Mouse (Mus musculus) intestine, postnatal 0 days (tissue): ENCODE results near the gene Ctdnep1. TPM values are rescaled to one million over a fixed set of nuclear protein-coding genes. Genes with fewer than 3 reads are reported as not detected.
"Not testable (repeated sequence)": the region's sequence is repeated elsewhere in the genome, so short reads cannot be mapped to it uniquely, and the experiment has no call there.

ENCODE experiments used
- ATAC-seq: fragments of 200-750 bp; cut with Nextera tagmentation; 2 replicates; pipeline ENCODE4 v1.8.0; 2017; ENCODE audit warnings: mild to moderate bottlenecking, moderate TSS enrichment, moderate library complexity
- H3K27ac ChIP-seq: fragments of 300-500 bp; sonication (generic); 2 replicates; pipeline ENCODE4 v1.5.1; 2014; ENCODE audit warnings: mild to moderate bottlenecking, low read depth, low read length, moderate library complexity
- H3K27me3 ChIP-seq: fragments of 300-500 bp; sonication (generic); replicated peaks from 2 replicates; pipeline ENCODE4 v1.6.1; 2014; ENCODE audit warnings: low read length, mixed read lengths; ENCODE audit not compliant: control insufficient read depth, insufficient read depth
- H3K36me3 ChIP-seq: fragments of 300-500 bp; sonication (generic); 2 replicates; pipeline ENCODE4 v1.6.1; 2014; ENCODE audit warnings: mild to moderate bottlenecking, moderate library complexity; ENCODE audit not compliant: control insufficient read depth, insufficient read depth
- H3K4me1 ChIP-seq: fragments of 300-500 bp; sonication (generic); replicated peaks from 2 replicates; pipeline ENCODE4 v1.6.1; 2014; ENCODE audit warnings: antibody characterized with exemption, low read length, mixed read lengths; ENCODE audit not compliant: control insufficient read depth, insufficient read depth
- H3K4me2 ChIP-seq: fragments of 300-500 bp; sonication (generic); replicated peaks from 2 replicates; pipeline ENCODE4 v1.6.1; 2014; ENCODE audit warnings: low read depth, mild to moderate bottlenecking, moderate library complexity
- H3K4me3 ChIP-seq: fragments of 300-500 bp; sonication (generic); 2 replicates; pipeline ENCODE4 v1.5.1; 2014; ENCODE audit warnings: low read depth, low read length
- H3K9ac ChIP-seq: fragments of 300-500 bp; sonication (generic); 2 replicates; pipeline ENCODE4 v1.6.1; 2014; ENCODE audit warnings: mild to moderate bottlenecking, low read depth, low read length
- H3K9me3 ChIP-seq: fragments of 300-500 bp; sonication (generic); 2 replicates; pipeline ENCODE4 v1.6.1; 2016; ENCODE audit warnings: mixed run types; ENCODE audit not compliant: control insufficient read depth
- CTCF ChIP-seq: sonication (generic); IDR thresholded peaks from 2 replicates; pipeline ENCODE4 v1.5.1; 2016; ENCODE audit warnings: low read depth, mild to moderate bottlenecking, control low read depth, antibody characterized with exemption, moderate library complexity
- WGBS: fragments of 180-500 bp; shearing (Covaris S2); extraction: QIAGEN DNeasy Blood & Tissue Kit; methylation state at CpG from one replicate; pipeline ENCODE4 v1.1.7; 2014; 5-methylcytosine and 5-hydroxymethylcytosine counted together
- polyA plus RNA-seq: library from polyadenylated mRNA; unstranded; fragments of >200 nt; fragmentation: Nextera tagmentation; extraction: Ambion mirVana; gene quantifications from 2 replicates; pipeline ENCODE4 v1.2.1, GENCODE M21; 2015

Gene Ctdnep1
- polyA plus RNA-seq, 1 experiment from 2014 or later: 23.2 TPM

DNA sequence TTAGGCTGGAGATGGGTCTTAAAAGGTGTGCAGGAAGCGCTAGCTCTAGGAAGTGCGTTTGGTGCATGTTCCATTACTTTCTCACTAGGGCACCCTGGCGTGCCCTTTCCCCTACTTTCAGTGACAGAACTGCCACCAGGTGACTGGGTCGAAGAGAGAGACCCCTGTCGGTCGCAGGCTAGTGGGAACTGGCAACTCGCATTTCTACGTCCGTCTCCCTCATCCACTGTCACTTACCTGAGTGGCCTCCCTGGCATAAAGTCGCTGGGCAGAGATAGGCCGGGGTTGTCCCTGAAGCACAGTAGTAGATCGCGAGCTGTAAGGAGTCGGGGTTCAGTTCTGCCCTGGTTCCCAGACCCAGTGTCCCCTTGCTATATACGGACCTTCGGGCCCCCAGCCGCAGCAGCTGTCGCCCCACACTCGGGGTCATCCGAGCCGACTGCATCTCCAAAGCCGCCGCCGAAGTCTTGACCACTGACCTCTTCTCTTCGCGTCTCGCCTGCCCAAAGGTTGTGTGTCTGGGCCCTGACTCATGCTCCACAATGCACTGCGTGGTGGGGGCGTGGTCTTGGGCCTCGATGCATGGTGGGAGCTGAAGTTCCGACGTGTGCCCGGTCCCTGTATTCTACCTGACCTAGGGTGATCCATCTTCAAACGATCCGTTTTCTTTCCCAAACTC lies 34.1 kb downstream of the Ctdnep1 start, which contains the start of gene Acadvl:
Acadvl (minus strand) TSS at position 532 of the 679 bp plus-strand sequence.
- Histone ChIP-seq H3K27me3 (no peaks in the 10 kb centered on the region), H3K4me3 (peak within 1 kb of the TSS; percentile 69), H3K4me1 (0 out of 2 replicates have a peak, but pooled peaks cover 8% of the 10 kb centered on the region), H3K4me2 (peak within 1 kb of the TSS; percentile 79), H3K9me3 (no peaks in the 10 kb centered on the region), H3K9ac (peak within 1 kb of the TSS; percentile 79), H3K36me3 (peaks cover 39% of the 10 kb centered on the region), H3K27ac (peak within 1 kb of the TSS; percentile 82)
- TF ChIP-seq CTCF: peak; percentile 69
- ATAC-seq: peak; percentile 80
- under 1% methylated on average over 35 of the region's 35 CpGs for WGBS

DNA sequence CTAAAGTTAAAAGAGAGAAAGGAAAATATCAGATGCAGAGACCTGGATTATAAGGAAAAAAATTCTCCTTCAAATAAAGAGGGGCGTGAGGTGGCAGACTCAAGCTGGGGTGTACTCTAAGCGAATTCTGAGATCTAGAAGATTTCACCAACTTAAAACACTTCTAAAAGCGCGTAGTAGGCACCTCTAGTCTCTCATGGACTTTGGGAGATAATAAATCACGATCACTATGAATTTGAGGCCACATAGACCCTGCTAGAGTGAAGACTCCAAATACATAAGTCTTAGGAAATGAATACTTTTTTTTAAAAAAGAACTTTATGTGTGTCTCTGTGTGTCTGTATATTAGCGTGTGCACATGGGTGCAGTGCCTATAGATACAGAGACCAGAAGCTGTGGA lies 34.7 kb downstream of the Ctdnep1 start:
- H3K4me3 ChIP-seq: peak overlapping the region; percentile 69; the same call in 1 of the 2 replicates
- peak overlapping the region; percentile 79 for H3K4me2 ChIP-seq
- WGBS: 59% methylated on average over 6 of the region's 6 CpGs
- 0 out of 2 replicates have a peak, but pooled peaks cover 8% of the 10 kb centered on the region for H3K4me1 ChIP-seq
- TF ChIP-seq CTCF: no peak
- peaks cover 33% of the 10 kb centered on the region for H3K36me3 ChIP-seq
- H3K9ac ChIP-seq: no peak overlapping the region
- no peaks in the 10 kb centered on the region for H3K27me3 ChIP-seq
- ATAC-seq: no peak
- H3K27ac ChIP-seq: no peak overlapping the region
- no peaks in the 10 kb centered on the region for H3K9me3 ChIP-seq

DNA sequence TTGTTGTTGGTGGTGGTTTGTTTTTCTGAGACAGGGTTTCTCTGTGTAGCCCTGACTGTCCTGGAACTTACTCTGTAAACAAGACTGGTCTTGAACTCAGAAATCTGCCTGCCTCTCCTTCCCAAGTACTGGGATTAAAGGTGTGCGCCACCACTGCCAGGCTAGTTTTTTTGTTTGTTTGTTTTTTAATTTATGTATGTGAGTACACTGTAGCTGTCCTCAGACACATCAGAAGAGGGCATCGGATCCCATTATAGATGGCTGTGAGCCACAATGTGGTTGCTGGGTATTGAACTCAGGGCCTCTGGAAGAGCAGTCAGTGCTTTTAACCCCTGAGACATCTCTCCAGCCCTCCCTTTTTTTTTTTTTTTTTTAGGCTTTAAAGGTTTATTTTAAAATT lies 35.2 kb downstream of the Ctdnep1 start:
- not testable (repeated sequence) for H3K27ac ChIP-seq, H3K4me2 ChIP-seq, H3K4me3 ChIP-seq, ATAC-seq, H3K4me1 ChIP-seq, H3K9me3 ChIP-seq, H3K27me3 ChIP-seq, H3K9ac ChIP-seq
- peaks cover 28% of the 10 kb centered on the region for H3K36me3 ChIP-seq
- WGBS: 78% methylated on average over 2 of the region's 2 CpGs

DNA sequence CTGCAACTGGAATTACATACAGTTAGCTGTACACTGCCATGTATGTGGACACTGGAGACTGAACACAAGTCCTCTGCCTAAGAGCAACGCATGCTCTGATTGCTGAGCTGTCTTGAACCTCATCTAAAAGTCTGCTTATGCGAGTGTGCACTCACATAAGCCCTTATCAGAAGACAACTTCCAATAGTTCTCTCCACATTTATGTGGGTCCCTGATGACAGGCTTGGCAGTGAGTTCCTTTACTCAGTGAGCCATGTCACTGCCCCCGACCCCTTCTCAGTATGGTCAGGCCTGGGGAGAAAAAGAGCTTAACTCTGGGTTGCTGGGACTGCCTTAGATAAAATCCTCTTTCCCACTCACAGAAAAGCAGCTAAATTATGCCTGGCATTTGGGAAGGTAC lies 35.7 kb downstream of the Ctdnep1 start, which contains the start of gene Dlg4:
Dlg4 (plus strand) TSS at position 274 of the 400 bp plus-strand sequence.
- peaks cover 23% of the 10 kb centered on the region for H3K36me3 ChIP-seq
- 0 out of 2 replicates have a peak, but pooled peaks cover 8% of the 10 kb centered on the region for H3K4me1 ChIP-seq
- no peak within 1 kb of the TSS for H3K4me3 ChIP-seq
- no peak for ATAC-seq
- TF ChIP-seq CTCF: no peak
- WGBS: 78% methylated on average over 3 of the region's 3 CpGs
- no peak within 1 kb of the TSS for H3K9ac ChIP-seq
- H3K27ac ChIP-seq: no peak within 1 kb of the TSS
- no peaks in the 10 kb centered on the region for H3K9me3 ChIP-seq
- peak within 1 kb of the TSS; percentile 58; the same call in 1 of the 2 replicates for H3K4me2 ChIP-seq
- no peaks in the 10 kb centered on the region for H3K27me3 ChIP-seq

DNA sequence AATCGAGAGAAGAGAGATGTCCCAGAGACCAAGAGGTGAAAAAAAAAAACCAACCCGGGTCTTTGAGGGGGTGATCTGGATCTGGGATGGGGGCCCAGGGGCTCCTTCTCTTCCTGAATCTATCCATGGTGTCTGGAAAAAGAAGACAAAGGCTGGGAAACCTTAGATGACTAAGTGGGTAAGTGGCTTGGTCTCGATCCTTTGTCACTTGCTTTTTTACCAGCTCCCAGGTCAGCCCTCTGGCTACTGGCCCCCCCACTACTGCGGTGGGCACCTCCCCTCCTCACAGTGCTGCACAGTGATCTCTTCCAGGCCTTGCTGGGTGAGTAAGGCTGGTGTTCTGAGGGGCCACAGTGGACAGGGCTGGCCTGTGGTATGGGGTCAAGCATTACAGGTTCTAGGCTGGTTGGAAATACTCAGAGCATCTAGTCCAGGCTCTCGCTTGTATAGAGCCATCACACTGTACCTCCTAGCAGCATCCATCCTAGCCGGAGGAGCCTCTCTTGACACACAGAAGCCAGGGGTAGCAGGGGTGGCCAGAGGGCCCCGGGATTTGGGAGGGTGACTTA lies 36.3 kb downstream of the Ctdnep1 start:
- ATAC-seq: no peak
- Histone ChIP-seq H3K9ac (no peak overlapping the region), H3K27ac (no peak overlapping the region)

DNA sequence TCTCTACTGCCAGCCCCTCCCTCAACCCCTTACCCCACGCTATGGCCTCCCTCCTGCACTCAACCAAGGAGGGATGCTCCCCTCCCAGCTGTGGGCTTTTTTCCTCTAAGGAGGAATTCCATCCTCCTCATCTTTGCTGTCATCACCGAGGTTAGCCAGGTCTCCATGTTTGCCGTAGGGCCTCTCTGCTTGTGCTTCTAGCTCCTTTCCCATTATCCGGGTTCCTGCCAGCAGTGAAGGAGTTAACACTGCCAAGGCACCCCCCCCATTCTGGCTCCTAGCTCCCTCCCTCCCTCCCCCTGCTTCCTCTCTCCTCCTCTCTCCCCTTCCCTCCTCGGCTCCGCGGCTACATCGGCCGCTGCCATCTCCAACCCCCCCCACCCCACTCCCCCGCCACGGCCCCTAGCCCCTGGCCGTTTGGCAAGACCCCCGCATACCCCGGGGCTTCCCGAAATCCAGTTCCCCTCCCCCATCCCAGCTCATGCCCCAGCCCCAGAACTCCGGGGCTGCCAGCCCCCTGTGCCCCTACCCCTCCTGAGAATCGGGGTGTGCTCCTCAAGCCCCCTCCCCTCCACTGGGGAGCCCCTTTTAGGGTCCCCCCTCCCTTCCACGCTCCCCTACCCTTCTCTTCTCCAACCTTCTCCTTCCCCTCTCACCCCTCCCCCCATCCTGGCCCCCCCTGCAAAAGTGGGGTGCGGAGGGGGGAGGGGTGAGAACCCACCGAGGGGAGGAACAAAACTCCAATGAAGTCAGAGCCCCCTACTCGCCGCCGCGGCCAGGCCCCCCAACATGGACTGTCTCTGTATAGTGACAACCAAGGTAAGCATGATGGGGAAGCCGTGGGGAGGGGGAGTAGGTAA lies 37.4 kb downstream of the Ctdnep1 start:
- Histone ChIP-seq H3K4me2 (peak overlapping the region; percentile 58), H3K27me3 (peaks cover 8% of the 10 kb centered on the region), H3K36me3 (peaks cover 6% of the 10 kb centered on the region; the same call in 1 of the 2 replicates), H3K4me3 (peak overlapping the region; percentile 43), H3K27ac (0 out of 2 replicates have a peak overlapping the region, but pooled peaks have one; percentile 41), H3K9me3 (no peaks in the 10 kb centered on the region), H3K4me1 (0 out of 2 replicates have a peak, but pooled peaks cover 8% of the 10 kb centered on the region), H3K9ac (peak overlapping the region; percentile 40; the same call in 1 of the 2 replicates)
- TF ChIP-seq CTCF: no peak
- WGBS: 4% methylated on average over 22 of the region's 25 CpGs
- ATAC-seq: no peak

More for the DNA sequence above, 36.3 kb downstream of the Ctdnep1 start:
- Histone ChIP-seq H3K4me3 (no peak overlapping the region), H3K4me1 (0 out of 2 replicates have a peak, but pooled peaks cover 8% of the 10 kb centered on the region), H3K36me3 (peaks cover 16% of the 10 kb centered on the region), H3K4me2 (0 out of 2 replicates have a peak overlapping the region, but pooled peaks have one; percentile 58), H3K27me3 (no peaks in the 10 kb centered on the region), H3K9me3 (no peaks in the 10 kb centered on the region)
- 60% methylated on average over 7 of the region's 7 CpGs for WGBS
- TF ChIP-seq CTCF: no peak
